Mouse (Mus musculus) forebrain, postnatal 0 days (tissue): ENCODE results near the gene Vmn1r82. TPM values are rescaled to one million over a fixed set of nuclear protein-coding genes. Genes with fewer than 3 reads are reported as not detected.

ENCODE experiments used
- ATAC-seq: fragments of 200-750 bp; cut with Nextera tagmentation; 2 replicates; pipeline ENCODE4 v1.8.0; 2017; ENCODE audit warnings: mild to moderate bottlenecking, moderate library complexity
- DNase-seq: peaks from one replicate; pipeline ENCODE4 v3.0.0-alpha.2; 2015
- H3K27ac ChIP-seq: fragments of 300-500 bp; sonication (generic); 2 replicates; pipeline ENCODE4 v1.5.1; 2014; ENCODE audit warnings: low read depth, mild to moderate bottlenecking, antibody characterized with exemption, low read length, moderate library complexity, mixed read lengths
- H3K27me3 ChIP-seq: fragments of 300-500 bp; sonication (generic); 2 replicates; pipeline ENCODE4 v1.6.1; 2014; ENCODE audit warnings: mild to moderate bottlenecking, low read length, mixed read lengths; ENCODE audit not compliant: insufficient read depth
- H3K36me3 ChIP-seq: fragments of 300-500 bp; sonication (generic); 2 replicates; pipeline ENCODE4 v1.6.1; 2014; ENCODE audit warnings: mild to moderate bottlenecking, moderate library complexity; ENCODE audit not compliant: insufficient read depth
- H3K4me1 ChIP-seq: fragments of 300-500 bp; sonication (generic); 2 replicates; pipeline ENCODE4 v1.6.1; 2014; ENCODE audit warnings: antibody characterized with exemption; ENCODE audit not compliant: insufficient read depth
- H3K4me2 ChIP-seq: fragments of 300-500 bp; sonication (generic); 2 replicates; pipeline ENCODE4 v1.6.1; 2014; ENCODE audit warnings: low read depth, mild to moderate bottlenecking, moderate library complexity
- H3K4me3 ChIP-seq: fragments of 300-500 bp; sonication (generic); 2 replicates; pipeline ENCODE4 v1.5.1; 2014; ENCODE audit warnings: low read depth, low read length, mixed read lengths
- H3K9ac ChIP-seq: fragments of 300-500 bp; sonication (generic); 2 replicates; pipeline ENCODE4 v1.6.1; 2014; ENCODE audit warnings: mild to moderate bottlenecking
- H3K9me3 ChIP-seq: fragments of 300-500 bp; sonication (generic); 2 replicates; pipeline ENCODE4 v1.6.1; 2016; ENCODE audit warnings: low read length
- CTCF ChIP-seq: sonication (generic); IDR thresholded peaks from 2 replicates; pipeline ENCODE4 v1.5.1; 2016; ENCODE audit warnings: antibody characterized with exemption, control low read depth, low read depth
- WGBS: fragments of 180-500 bp; shearing (Covaris S2); extraction: QIAGEN DNeasy Blood & Tissue Kit; methylation state at CpG from one replicate; pipeline ENCODE4 v1.1.7; 2014; 5-methylcytosine and 5-hydroxymethylcytosine counted together
- polyA plus RNA-seq: library from polyadenylated mRNA; unstranded; fragments of >200 nt; fragmentation: Nextera tagmentation; extraction: Ambion mirVana; gene quantifications from 2 replicates; pipeline ENCODE4 v1.2.1, GENCODE M21; 2015
- total RNA-seq: library from RNA; depleted of rRNA; stranded (reverse); fragments of >200 nt; gene quantifications from 2 replicates; pipeline ENCODE4 v1.2.3, GENCODE M21; 2014; rRNA removed

Vmn1r82 gene
- total RNA-seq: not detected in 2 replicates
- not detected in 2 replicates for polyA plus RNA-seq

DNA sequence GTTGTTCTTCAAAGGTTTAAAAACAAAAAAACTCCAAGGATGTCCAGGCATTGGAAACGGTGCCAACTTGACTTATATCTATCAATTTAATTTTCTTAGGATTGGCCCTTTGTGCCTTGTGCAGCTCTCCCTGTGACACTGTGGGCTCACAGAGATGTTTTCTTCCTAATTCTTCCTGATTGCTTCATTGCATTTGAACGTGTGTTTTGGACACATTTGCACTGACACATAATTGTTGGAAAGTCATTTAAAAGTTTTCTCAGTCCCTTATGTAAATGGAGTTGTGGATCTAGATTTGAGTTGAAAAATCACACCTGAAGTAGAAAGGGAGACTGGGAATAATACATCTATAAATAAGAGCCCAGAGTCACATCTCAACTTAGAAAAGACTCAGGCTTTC lies at the start of gene Vmn1r82:
Gene Vmn1r82 (plus strand): TSS at position 301 of the 400 bp plus-strand sequence.
- Histone ChIP-seq H3K4me1 (no peaks in the 10 kb centered on the region), H3K9me3 (0 out of 2 replicates have a peak, but pooled peaks cover 8% of the 10 kb centered on the region), H3K27me3 (no peaks in the 10 kb centered on the region), H3K9ac (no peak within 1 kb of the TSS), H3K4me3 (no peak within 1 kb of the TSS), H3K36me3 (no peaks in the 10 kb centered on the region), H3K27ac (no peak within 1 kb of the TSS), H3K4me2 (no peak within 1 kb of the TSS)
- TF ChIP-seq CTCF: no peak
- 54% methylated on average over 2 of the region's 2 CpGs for WGBS
- DNase-seq (no peak), ATAC-seq (no peak)

DNA sequence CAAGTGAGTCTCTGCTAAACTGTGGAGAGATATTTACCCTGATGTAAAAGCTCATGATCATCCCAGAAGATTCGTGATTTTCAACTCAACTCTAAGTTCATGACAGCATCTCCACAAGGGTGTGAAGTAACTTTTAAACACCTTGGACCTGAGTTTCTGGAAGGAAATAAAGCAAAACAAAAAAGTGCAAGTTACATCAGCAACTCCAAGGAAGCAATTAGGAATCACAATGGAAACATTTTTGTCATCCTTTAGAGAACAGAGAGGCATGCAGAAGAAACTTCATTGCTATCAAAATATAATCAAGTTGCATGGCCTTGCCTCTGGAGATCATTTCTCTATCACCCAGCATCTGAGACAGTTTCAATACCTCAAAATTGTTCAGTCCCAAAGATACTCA lies 32.1 kb upstream of the Vmn1r82 start, which contains the start of gene Vmn1r81:
Gene Vmn1r81 (minus strand): TSS at position 101 of the 400 bp plus-strand sequence.
- WGBS: 71% methylated on average over 1 of the region's 1 CpGs
- no peaks in the 10 kb centered on the region for H3K36me3 ChIP-seq
- no peaks in the 10 kb centered on the region for H3K4me1 ChIP-seq
- H3K27ac ChIP-seq: no peak within 1 kb of the TSS
- H3K4me3 ChIP-seq: no peak within 1 kb of the TSS
- H3K27me3 ChIP-seq: no peaks in the 10 kb centered on the region
- no peak within 1 kb of the TSS for H3K9ac ChIP-seq
- no peak for DNase-seq
- 0 out of 2 replicates have a peak, but pooled peaks cover 13% of the 10 kb centered on the region for H3K9me3 ChIP-seq
- no peak within 1 kb of the TSS for H3K4me2 ChIP-seq
- ATAC-seq: no peak
- TF ChIP-seq CTCF: no peak

DNA sequence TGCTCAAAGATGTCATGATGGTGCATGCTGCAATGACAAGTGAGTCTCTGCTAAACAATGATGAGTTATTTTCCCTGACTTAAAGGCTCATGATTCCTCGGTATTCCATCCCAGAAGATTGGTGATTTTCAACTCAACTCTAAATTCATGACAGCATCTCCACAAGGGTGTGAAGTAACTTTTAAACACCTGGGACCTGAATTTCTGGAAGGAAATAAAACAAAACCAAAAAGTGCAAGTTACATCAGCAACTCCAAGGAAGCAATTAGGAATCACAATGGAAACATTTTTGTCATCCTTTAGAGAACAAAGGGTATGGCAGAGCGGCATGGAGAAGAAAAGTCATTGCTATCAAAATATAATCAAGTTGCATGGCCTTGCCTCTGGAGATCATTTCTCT lies 29.2 kb downstream of the Vmn1r82 start, which contains the start of gene Vmn1r83:
Gene Vmn1r83 (minus strand): TSS at position 101 of the 400 bp plus-strand sequence.
- no peak within 1 kb of the TSS for H3K4me3 ChIP-seq

More for the DNA sequence above, 29.2 kb downstream of the Vmn1r82 start, which contains the start of gene Vmn1r83:
- H3K27ac ChIP-seq: no peak within 1 kb of the TSS
- no peaks in the 10 kb centered on the region for H3K27me3 ChIP-seq
- no peak within 1 kb of the TSS for H3K4me2 ChIP-seq
- H3K9me3 ChIP-seq: peaks cover 3% of the 10 kb centered on the region; the same call in 1 of the 2 replicates
- H3K4me1 ChIP-seq: no peaks in the 10 kb centered on the region
- ATAC-seq: no peak
- H3K36me3 ChIP-seq: no peaks in the 10 kb centered on the region
- no peak for TF ChIP-seq CTCF
- WGBS: 78% methylated on average over 2 of the region's 2 CpGs
- no peak for DNase-seq
- H3K9ac ChIP-seq: no peak within 1 kb of the TSS

Other genes with a start within 250 kb of the Vmn1r82 start
- gene Vmn1r78, start 150.2 kb upstream of the Vmn1r82 start, total RNA-seq: not detected in 2 replicates
- gene Vmn1r78, start 150.2 kb upstream of the Vmn1r82 start, polyA plus RNA-seq: not detected in 2 replicates
- not detected in 2 replicates for gene Vmn1r79, start 129.2 kb upstream of the Vmn1r82 start, total RNA-seq
- not detected in 2 replicates for gene Vmn1r79, start 129.2 kb upstream of the Vmn1r82 start, polyA plus RNA-seq
- gene Vmn1r80, start 111.1 kb upstream of the Vmn1r82 start, total RNA-seq: not detected in 2 replicates
- gene Vmn1r80, start 111.1 kb upstream of the Vmn1r82 start, polyA plus RNA-seq: not detected in 2 replicates
- under 0.01 TPM in 1 of 2 replicates, not detected in the other for gene Vmn1r81, start 32.2 kb upstream of the Vmn1r82 start, total RNA-seq
- not detected in 2 replicates for gene Vmn1r81, start 32.2 kb upstream of the Vmn1r82 start, polyA plus RNA-seq
- not detected in 2 replicates for gene Vmn1r83, start 29.1 kb downstream of the Vmn1r82 start, total RNA-seq
- gene Vmn1r83, start 29.1 kb downstream of the Vmn1r82 start, polyA plus RNA-seq: not detected in 2 replicates
- gene Vmn1r84, start 68.8 kb downstream of the Vmn1r82 start, total RNA-seq: not detected in 2 replicates
- gene Vmn1r84, start 68.8 kb downstream of the Vmn1r82 start, polyA plus RNA-seq: not detected in 2 replicates
- gene Zfp551, start 122.3 kb downstream of the Vmn1r82 start, total RNA-seq: 8.9 and 10.3 TPM in 2 replicates
- gene Zfp551, start 122.3 kb downstream of the Vmn1r82 start, polyA plus RNA-seq: 7.7 and 9.5 TPM in 2 replicates
- gene Zfp606, start 177.9 kb downstream of the Vmn1r82 start, total RNA-seq: 35.2 and 45.2 TPM in 2 replicates
- 18.4 and 20.1 TPM in 2 replicates for gene Zfp606, start 177.9 kb downstream of the Vmn1r82 start, polyA plus RNA-seq
- gene 2900092C05Rik, start 212.1 kb downstream of the Vmn1r82 start, total RNA-seq: not detected in 2 replicates
- not detected in 2 replicates for gene 2900092C05Rik, start 212.1 kb downstream of the Vmn1r82 start, polyA plus RNA-seq